Mouse (Mus musculus): Measurements from ENCODE around the gene Gm10100. TPM values are rescaled to one million over a fixed set of nuclear protein-coding genes. Genes with fewer than 3 reads are reported as not detected.
"Not testable (repeated sequence)": the region's sequence is repeated elsewhere in the genome, so short reads cannot be mapped to it uniquely, and the experiment has no call there.

Gene Gm10100
- polyA plus RNA-seq, 1 experiment: not detected

GRCm38 (mm10) chr10:77706326-77706725, 20.0 kb upstream of the Gm10100 start, which contains the start of gene Gm10272:
Gm10272 (plus strand) TSS chr10:77706626.
- no peak for TF ChIP-seq POLR2A (IDR thresholded peaks at IDR 0.05; ENCODE audit: borderline replicate concordance, control insufficient read depth, low read depth, low read length)
- no peak for TF ChIP-seq CTCF (IDR thresholded peaks at IDR 0.05; ENCODE audit: control insufficient read depth, insufficient read depth, low read length)
- 60% methylated on average over 1 of the region's 1 CpGs for WGBS
- no peaks in the 10 kb centered on the region for H3K4me1 ChIP-seq (ENCODE audit: control insufficient read depth, insufficient read depth, low read length)
- H3K4me3 ChIP-seq (replicated peaks; ENCODE audit: control insufficient read depth, low read depth, low read length): no peak within 1 kb of the TSS
- no peak within 1 kb of the TSS for H3K27ac ChIP-seq (ENCODE audit: control insufficient read depth, insufficient read depth, low read depth, low read length, poor library complexity)

- 68% methylated on average over 3 of the region's 3 CpGs for WGBS
- H3K4me3 ChIP-seq (replicated peaks; ENCODE audit: control insufficient read depth, low read depth, low read length): no peak overlapping the region
- no peak overlapping the region for H3K27ac ChIP-seq (ENCODE audit: control insufficient read depth, insufficient read depth, low read depth, low read length, poor library complexity)
- no peak for TF ChIP-seq POLR2A (IDR thresholded peaks at IDR 0.05; ENCODE audit: borderline replicate concordance, control insufficient read depth, low read depth, low read length)
- TF ChIP-seq CTCF (IDR thresholded peaks at IDR 0.05; ENCODE audit: control insufficient read depth, insufficient read depth, low read length): no peak
- H3K4me1 ChIP-seq (ENCODE audit: control insufficient read depth, insufficient read depth, low read length): peaks cover 1% of the 10 kb centered on the region
Measured at GRCm38 (mm10) chr10:77709831-77710230, 16.5 kb upstream of the Gm10100 start.

GRCm38 (mm10) chr10:77711157-77711556, 15.1 kb upstream of the Gm10100 start, which contains the start of gene Gm10024:
Gm10024 (plus strand) TSS chr10:77711457.
- H3K4me3 ChIP-seq (replicated peaks; ENCODE audit: control insufficient read depth, low read depth, low read length); H3K27ac ChIP-seq (ENCODE audit: control insufficient read depth, insufficient read depth, low read depth, low read length, poor library complexity); H3K4me1 ChIP-seq (ENCODE audit: control insufficient read depth, insufficient read depth, low read length): not testable (repeated sequence)

GRCm38 (mm10) chr10:77713734-77714133, 12.6 kb upstream of the Gm10100 start:
- Histone ChIP-seq H3K4me1 (ENCODE audit: control insufficient read depth, insufficient read depth, low read length) (peaks cover 1% of the 10 kb centered on the region), H3K27ac (ENCODE audit: control insufficient read depth, insufficient read depth, low read depth, low read length, poor library complexity) (no peak overlapping the region), H3K4me3 (replicated peaks; ENCODE audit: control insufficient read depth, low read depth, low read length) (no peak overlapping the region)
- TF ChIP-seq CTCF (IDR thresholded peaks at IDR 0.05; ENCODE audit: control insufficient read depth, insufficient read depth, low read length): no peak
- no peak for TF ChIP-seq POLR2A (IDR thresholded peaks at IDR 0.05; ENCODE audit: borderline replicate concordance, control insufficient read depth, low read depth, low read length)
- 13% methylated on average over 4 of the region's 4 CpGs for WGBS

- Histone ChIP-seq H3K27ac (ENCODE audit: control insufficient read depth, insufficient read depth, low read depth, low read length, poor library complexity) (no peak within 1 kb of the TSS), H3K4me3 (replicated peaks; ENCODE audit: control insufficient read depth, low read depth, low read length) (no peak within 1 kb of the TSS), H3K4me1 (ENCODE audit: control insufficient read depth, insufficient read depth, low read length) (peaks cover 1% of the 10 kb centered on the region)
- WGBS: 71% methylated on average over 1 of the region's 1 CpGs
- TF ChIP-seq POLR2A (IDR thresholded peaks at IDR 0.05; ENCODE audit: borderline replicate concordance, control insufficient read depth, low read depth, low read length): no peak
- no peak for TF ChIP-seq CTCF (IDR thresholded peaks at IDR 0.05; ENCODE audit: control insufficient read depth, insufficient read depth, low read length)
Measured at GRCm38 (mm10) chr10:77715507-77715906, 10.8 kb upstream of the Gm10100 start, which contains the start of gene Gm10142. Gm10142 (plus strand) TSS chr10:77715807.

GRCm38 (mm10) chr10:77720299-77720698, 6.0 kb upstream of the Gm10100 start, which contains the start of gene Krtap12-1:
Krtap12-1 (plus strand) TSS chr10:77720599.
- H3K4me3 ChIP-seq (replicated peaks; ENCODE audit: control insufficient read depth, low read depth, low read length); H3K27ac ChIP-seq (ENCODE audit: control insufficient read depth, insufficient read depth, low read depth, low read length, poor library complexity); H3K4me1 ChIP-seq (ENCODE audit: control insufficient read depth, insufficient read depth, low read length): not testable (repeated sequence)
- 86% methylated on average over 1 of the region's 1 CpGs for WGBS

- no peak overlapping the region for H3K4me3 ChIP-seq (replicated peaks; ENCODE audit: control insufficient read depth, low read depth, low read length)
- no peaks in the 10 kb centered on the region for H3K4me1 ChIP-seq (ENCODE audit: control insufficient read depth, insufficient read depth, low read length)
- 73% methylated on average over 8 of the region's 8 CpGs for WGBS
- no peak overlapping the region; the same call in 1 of the 2 replicates for H3K27ac ChIP-seq (ENCODE audit: control insufficient read depth, insufficient read depth, low read depth, low read length, poor library complexity)
- TF ChIP-seq CTCF (IDR thresholded peaks at IDR 0.05; ENCODE audit: control insufficient read depth, insufficient read depth, low read length): peak; percentile 29; the same call in 1 of the 2 replicates
- no peak for TF ChIP-seq POLR2A (IDR thresholded peaks at IDR 0.05; ENCODE audit: borderline replicate concordance, control insufficient read depth, low read depth, low read length)
Measured at GRCm38 (mm10) chr10:77724855-77725254, 1.4 kb upstream of the Gm10100 start.

GRCm38 (mm10) chr10:77728280-77728679, 2.0 kb downstream of the Gm10100 start:
- Histone ChIP-seq H3K4me1 (ENCODE audit: control insufficient read depth, insufficient read depth, low read length) (no peaks in the 10 kb centered on the region), H3K4me3 (replicated peaks; ENCODE audit: control insufficient read depth, low read depth, low read length) (no peak overlapping the region), H3K27ac (ENCODE audit: control insufficient read depth, insufficient read depth, low read depth, low read length, poor library complexity) (no peak overlapping the region)
- 64% methylated on average over 4 of the region's 4 CpGs for WGBS
- no peak for TF ChIP-seq CTCF (IDR thresholded peaks at IDR 0.05; ENCODE audit: control insufficient read depth, insufficient read depth, low read length)
- no peak for TF ChIP-seq POLR2A (IDR thresholded peaks at IDR 0.05; ENCODE audit: borderline replicate concordance, control insufficient read depth, low read depth, low read length)

GRCm38 (mm10) chr10:77729241-77729640, 3.0 kb downstream of the Gm10100 start:
- 53% methylated on average over 4 of the region's 4 CpGs for WGBS
- TF ChIP-seq POLR2A (IDR thresholded peaks at IDR 0.05; ENCODE audit: borderline replicate concordance, control insufficient read depth, low read depth, low read length) (no peak), CTCF (IDR thresholded peaks at IDR 0.05; ENCODE audit: control insufficient read depth, insufficient read depth, low read length) (peak; percentile 66)
- Histone ChIP-seq H3K4me3 (replicated peaks; ENCODE audit: control insufficient read depth, low read depth, low read length) (no peak overlapping the region), H3K27ac (ENCODE audit: control insufficient read depth, insufficient read depth, low read depth, low read length, poor library complexity) (no peak overlapping the region), H3K4me1 (ENCODE audit: control insufficient read depth, insufficient read depth, low read length) (no peaks in the 10 kb centered on the region)

Data from bone marrow, adult 2 months (tissue).